Mouse (Mus musculus): Measurements from ENCODE around the gene Hoxa6.

The Hoxa6 gene

DNA sequence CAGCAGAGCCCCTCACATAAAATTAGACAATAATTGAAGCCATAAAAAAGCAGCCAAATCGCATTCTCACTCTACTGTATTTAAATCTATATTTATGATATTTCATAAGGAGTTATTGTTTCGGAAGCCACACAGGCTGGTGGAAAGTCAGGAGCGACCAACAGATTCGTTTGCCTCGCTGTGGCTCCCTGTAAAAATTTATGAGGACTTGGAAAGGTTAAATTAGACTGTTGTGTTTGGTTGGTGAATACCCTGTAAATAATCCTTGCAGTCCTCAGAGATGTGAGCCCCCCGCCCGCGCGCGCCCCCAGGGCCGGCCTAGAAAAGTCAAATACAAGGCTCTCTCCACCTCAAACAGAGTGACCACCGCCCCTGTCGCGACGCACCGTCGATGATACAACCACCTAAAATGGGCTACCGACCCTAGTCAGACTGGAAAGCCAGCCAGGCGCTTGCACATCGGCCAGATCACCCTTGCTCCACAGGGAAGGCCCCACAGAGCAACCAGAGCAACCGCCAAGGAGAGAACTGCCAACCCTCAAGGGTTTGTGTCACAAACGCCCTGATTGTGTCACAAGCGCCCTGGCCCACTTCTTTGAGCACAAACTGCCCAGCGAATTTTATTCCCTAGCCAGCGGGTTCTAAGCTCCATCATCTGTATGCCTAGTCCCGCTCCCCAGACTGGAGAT is 18.2 kb upstream of the Hoxa6 start:
- peak in 1 of 2 experiments; percentile 37 for DNase-seq

DNA sequence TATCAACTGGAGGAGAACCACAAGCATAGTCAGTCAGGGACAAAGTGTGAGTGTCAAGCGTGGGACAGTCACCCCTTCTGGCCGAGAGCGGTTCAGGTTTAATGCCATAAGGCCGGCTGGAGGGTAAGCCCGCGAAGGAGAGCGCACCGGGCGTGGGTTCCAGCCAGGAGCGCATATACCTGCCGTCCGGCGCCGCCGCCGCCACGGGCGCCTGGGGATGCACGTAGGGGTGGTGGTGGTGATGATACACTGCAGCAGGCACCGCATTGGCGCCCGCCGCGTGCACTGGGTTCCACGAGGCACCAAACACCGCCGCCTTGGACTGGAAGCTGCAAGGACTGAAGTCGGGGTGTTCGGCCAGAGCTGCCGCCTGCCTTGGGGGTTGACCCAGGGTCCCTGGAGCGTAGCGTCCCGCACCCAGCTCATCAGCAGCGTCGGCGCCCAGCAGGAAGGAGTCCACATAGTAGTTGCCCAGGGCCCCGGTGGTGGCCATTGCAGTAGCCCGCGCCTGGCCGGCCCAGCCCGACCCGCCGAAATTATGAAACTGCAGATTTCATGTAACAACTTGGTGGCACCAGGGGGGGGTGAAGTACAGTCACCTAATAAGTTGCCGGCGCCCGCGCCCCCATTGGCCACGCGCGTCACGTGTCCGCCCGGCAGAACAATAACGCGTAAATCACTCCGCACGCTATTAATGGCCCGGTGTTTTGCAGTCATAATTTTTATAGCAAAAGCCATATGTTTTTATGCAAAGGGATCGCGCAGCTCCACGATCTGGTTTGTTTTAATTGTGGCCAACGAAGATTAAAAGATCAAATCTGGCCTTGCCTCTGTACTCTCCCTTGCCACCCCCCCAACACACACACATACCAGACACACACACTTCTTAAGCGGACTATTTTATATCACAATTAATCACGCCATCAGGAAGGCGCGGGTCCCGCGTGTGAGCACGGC is 17.4 kb upstream of the Hoxa6 start:
- peak; percentile 90 to 91 for DNase-seq

DNA sequence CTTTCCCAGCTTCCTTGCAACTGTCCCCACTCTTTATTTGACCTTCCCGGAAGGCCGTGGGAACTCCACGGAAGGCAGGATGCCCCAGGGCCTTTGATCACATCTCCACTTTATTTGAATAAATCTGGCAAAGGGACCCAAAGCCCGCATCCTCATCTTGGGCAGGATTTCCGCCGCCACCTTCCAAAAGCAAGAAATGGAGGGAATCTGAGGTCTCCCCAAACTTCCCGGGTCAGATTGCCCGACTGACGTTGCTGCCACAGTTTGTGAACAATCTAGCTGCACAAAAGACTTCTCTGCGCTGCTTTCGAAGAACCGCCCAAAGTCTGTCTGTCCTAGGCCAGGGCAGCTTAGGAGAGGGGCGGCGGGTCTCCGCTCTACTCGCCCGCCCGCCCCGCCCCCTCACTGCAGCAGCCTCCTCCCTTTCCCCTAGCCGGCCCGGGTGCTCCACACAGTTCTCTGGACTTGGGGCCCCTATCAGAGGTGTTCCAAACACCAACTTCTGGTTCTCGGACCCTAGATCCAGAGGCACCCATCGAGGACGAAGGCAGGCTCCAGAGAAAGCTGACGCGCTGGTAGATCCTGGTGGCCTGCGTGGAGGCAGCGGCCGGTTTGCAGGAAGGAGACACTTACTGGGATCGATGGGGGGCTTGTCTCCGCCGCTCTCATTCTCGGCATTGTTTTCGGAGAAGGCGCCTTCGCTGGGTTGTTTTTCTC is 16.5 kb upstream of the Hoxa6 start:
- peak in 1 of 2 experiments; percentile 35 for DNase-seq

DNA sequence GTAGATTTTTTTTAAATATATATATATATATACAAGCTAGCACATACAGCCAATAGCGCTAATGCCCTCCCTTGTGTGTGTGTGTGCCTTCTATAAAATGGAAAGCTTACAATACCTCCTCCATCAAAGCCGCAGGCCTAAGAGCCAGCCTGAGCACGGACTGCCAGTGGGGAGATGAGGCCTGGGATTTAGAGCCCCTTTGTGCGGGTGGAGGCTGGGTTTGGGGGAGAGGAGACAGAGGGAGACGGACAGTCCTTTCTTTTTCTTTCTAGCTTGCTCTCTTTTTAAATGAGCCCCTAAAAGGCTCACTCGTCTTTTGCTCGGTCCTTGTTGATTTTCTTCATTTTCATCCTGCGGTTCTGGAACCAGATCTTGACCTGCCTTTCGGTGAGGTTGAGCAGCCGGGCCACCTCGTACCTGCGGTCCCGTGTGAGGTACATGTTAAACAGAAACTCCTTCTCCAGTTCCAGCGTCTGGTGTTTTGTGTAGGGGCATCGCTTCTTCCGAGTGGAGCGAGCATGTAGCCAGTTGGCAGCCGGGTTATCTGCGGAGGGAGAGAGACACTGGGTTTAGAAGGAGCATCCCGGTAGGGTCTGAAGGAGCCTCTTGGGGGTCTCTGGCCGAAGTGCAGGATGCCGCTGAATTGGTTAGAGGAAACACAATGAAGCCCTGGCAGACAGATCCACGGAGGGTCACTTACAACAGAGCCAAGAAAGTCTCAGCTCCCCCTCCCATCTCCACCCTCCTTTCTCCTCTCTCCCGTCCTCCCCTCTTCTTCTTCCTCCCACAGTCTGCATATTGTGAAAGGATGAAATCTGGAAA is 15.6 kb upstream of the Hoxa6 start:
- DNase-seq, result peak in 1 of 2 experiments; percentile 37

DNA sequence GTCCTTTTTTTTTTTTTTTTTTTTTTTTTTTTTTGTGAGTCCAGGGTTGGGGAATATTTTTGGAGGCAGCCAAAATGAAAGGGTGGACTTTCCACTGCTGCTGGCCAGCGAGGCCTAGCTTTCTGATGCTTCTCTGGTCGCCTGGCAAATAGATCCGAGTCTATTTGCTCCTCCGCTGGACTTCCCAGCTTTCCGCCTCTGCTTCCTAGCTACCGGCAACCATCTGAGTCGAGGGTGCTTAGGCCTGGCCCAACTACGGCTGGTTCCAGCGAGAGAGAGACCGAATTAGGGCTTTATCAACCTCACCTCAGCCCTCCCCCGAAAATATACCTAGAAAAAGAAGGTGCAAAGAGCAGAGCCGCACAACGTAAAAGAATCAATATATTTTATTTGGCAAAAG is 14.2 kb upstream of the Hoxa6 start:
- peak in 1 of 2 experiments; percentile 21 for DNase-seq

DNA sequence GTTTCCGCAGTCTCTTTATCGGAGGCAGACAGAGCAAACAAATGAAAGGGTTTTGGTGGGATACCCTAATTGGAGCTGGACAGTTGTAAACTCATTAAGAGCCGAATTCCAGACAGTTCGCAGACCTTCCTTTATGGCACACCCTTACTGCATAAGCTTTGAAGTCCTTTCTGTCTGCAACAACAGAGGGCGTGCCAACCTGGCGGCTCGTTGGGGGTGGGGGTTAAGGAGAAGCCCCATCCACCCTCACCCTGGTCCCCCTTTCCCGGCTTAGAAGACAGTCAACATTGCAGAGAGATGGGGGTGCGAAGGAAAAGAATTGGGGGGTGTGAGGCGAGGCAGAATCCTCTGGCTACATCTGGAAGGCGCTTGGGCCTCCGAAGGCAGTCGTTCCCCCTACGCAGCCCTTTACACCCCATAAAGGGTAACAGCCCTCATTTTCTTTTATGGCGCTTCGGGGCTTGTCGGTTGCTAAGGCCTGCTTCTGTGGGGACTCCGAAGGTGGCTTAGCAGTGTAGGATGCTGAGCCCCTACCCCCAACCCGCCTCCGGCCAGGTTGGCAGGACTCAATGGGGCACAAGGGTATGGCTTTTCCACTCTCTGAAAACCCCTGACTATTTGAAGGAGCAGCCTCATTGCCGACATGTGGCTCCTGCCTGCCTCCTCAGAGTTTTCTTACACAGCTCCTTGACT is 13.6 kb upstream of the Hoxa6 start:
- no peak for DNase-seq

DNA sequence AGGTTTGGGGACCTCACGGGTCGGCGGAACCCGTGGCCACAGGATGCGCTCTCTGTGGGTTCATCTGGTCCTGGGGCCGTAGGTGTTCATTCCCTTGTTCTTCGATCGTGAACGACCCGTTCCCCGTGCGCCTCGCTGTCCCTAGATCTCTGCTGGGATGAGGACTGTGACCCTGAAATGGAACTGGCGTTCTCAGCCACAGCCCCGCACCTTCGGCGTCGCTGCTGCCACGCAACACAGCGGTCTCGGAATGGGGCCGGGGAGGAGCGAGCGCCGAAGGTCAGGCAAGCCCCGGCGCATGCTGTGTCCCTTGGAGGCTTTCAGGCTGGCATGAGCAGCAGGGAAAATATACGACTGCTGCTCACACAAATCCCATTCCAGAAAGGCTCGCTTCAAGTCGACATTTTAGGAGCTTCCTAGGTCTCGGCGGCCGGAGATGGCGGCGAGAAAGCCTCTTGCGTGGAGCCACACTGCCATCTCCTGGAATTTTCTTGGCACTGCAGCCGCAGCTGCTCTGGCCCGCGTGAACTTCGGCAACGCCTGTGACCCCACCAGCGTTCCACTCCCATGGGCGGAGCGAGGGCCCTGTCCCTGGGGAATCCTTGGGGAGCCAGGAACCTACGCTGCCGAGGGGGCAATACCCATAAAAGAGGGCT is 12.9 kb upstream of the Hoxa6 start, which contains the start of gene Hoxa7:
Hoxa7 (minus strand) TSS at position 518 of the 656 bp plus-strand sequence.
- peak; percentile 94 to 97 for DNase-seq

DNA sequence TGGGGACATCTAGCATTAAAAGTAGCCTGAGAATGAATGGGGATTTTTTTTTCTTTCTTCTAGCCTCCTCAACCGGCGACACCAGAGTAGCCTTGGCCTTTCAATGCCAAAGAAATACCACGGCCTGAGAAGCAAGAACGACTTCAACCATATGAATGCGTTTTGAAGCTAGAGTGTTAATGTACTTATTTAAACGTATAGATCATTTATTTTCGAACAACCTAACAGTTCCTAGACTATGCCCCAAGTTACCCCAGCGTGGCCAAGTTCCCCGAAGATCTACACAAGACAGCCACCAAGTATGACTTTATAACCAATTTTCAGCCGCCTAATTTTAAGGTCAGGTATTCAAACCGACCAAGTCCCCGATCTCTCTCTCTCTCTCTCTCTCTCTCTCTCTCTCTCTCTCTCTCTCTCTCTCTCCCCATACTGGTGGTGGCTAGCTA is 12.4 kb upstream of the Hoxa6 start:
- DNase-seq, result no peak

DNA sequence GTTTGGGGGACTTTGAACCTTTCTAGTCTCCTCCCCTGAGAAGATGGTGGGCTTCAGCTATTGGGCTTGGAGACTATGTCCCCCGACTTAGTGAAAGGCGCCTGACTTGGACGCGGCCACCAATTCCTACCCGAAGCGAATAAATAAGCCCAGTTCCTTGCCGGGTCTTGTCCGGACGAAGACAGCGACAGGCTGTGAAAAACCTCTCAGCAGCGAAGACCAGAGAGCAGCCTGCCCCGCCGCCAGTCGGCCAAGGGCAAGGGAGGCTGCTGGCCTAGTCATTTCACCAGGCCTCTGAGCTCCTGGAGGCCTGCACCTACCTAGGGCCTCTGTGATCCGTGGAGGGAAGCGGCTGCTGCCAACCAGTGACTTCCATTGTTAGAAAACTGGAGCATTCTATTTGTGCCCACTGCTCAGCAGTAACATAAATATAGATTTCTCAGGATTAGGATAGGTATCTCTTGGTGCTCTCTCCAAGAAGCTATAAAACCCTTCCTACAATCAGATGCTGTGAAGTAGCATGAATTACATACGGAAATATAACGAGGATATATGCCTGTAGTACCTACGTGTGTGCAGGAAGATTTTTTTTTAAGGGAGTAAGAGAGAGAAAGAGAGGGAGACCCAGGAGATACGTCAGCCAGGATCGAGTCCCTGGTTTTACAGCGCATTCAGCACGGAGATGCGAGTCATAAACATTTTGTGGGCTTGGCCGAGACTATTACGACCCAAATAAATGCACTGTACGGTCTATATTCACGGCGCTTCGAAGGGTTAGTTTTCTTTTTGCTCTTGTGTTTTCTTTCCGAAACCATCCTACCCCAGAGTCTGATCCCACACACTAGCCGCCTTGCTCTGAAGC is 11.7 kb upstream of the Hoxa6 start:
- DNase-seq, result peak in 1 of 2 experiments; percentile 71

DNA sequence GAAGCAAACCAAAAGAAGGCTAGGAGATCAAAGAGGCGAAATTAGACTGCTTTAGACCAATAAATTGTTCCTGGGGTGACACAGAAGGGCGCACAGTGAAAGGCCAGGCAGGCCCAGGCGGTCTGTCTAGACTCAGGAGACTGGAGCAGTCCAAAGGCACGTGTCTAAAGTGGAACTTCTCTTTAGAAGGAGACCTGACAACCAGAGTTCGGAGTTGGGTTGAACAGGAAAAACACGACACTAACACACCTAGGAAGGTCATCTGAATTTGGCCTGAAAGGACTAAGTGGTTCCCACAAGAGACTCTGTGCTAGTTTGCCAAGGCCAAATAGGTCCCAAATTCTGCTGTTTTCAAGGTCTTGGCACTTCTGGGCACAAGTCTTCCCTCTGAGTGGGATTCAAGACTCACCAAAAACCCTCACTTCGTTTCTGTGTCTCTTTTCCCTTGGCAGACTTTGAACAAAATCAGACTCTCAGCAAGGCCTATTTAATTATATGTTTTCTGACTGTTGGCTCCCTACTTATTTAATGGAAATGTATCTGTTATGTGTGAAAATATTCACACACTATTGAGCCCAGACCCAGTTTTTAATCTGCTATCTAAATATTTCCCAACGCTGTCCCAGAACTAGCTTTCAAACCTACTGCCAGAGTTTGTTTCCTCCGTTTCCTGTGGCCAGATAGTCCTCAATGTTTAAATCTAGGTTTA is 10.9 kb upstream of the Hoxa6 start:
- peak in 1 of 2 experiments; percentile 25 for DNase-seq

DNA sequence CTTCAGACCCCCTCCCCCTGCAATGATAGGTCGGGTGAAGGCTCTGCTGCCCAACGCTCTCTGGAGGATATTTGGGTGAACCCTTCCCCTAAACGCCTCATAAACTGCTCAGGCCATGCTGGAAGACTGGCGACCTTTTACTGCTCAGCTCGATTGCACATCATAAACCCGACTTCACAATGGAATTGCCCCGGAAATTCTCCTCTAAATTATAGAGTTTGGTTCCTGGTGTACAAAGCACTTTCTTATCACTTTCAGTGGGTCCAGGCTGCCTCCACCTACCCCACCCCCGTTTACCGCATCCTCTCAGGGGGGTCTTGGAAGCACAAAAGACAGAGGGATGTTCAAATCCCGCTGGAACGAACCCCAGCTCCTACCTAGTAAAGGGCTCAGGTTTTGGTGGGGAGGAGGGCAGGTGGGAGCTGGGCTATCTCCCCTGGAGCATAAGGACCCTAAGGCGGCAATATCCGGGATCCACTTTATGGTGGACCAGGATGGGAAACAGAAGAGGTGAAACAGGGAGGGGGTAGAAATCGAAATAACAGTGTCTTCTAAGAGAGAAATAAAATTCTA is 10.2 kb upstream of the Hoxa6 start:
- DNase-seq, result peak in 1 of 2 experiments; percentile 24

DNA sequence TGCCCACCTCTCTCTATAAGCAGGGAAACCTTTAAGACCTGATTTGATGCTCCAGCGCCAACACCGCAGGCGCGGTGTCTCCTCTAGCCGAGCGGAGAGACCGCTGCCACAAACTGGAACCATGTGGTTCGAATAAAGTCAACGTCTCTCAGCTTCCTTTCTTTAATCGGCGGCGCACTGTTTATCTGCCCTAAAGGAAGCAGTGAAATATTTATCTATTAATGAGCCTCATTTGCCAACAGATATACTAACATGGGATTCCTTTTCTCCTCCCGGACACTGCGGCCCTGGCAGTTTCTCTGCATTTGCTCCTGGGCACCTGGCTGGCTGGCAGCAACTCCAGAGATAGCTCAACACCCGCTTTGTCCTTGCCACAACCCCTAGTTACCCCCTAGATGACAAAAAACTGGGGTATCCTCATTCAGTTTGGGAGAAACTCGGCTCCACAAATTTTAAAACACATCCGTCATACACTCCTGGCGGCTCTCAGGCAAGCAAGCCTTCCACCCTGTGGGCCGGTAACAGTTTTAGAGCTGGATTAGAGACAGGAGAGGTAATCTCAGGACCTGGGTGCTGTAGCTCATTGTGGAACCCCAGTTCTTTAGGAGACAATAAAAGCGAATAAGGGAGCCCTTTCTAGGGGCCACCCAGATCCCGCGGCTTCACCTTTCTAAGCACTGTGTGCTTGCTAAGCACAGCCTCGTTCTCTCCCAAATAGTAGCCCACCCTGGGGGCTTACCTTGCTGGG is 9.5 kb upstream of the Hoxa6 start:
- peak in 1 of 2 experiments; percentile 48 for DNase-seq

DNA sequence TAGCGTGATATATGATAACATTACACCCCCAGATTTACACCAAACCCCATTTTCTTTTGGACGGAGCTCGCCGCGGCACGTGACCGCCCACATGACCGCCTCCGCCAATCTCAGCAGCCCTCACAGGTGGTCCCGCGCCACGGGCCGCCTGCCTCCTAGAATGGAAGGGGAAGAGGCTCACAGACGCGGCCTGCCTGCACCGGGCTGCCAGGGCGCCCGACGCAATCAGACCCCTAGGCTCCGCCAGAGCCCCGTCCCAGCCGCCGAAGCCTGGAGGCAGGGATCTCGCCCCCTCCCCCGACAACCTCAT is 8.9 kb upstream of the Hoxa6 start:
- peak; percentile 93 to 94 for DNase-seq

DNA sequence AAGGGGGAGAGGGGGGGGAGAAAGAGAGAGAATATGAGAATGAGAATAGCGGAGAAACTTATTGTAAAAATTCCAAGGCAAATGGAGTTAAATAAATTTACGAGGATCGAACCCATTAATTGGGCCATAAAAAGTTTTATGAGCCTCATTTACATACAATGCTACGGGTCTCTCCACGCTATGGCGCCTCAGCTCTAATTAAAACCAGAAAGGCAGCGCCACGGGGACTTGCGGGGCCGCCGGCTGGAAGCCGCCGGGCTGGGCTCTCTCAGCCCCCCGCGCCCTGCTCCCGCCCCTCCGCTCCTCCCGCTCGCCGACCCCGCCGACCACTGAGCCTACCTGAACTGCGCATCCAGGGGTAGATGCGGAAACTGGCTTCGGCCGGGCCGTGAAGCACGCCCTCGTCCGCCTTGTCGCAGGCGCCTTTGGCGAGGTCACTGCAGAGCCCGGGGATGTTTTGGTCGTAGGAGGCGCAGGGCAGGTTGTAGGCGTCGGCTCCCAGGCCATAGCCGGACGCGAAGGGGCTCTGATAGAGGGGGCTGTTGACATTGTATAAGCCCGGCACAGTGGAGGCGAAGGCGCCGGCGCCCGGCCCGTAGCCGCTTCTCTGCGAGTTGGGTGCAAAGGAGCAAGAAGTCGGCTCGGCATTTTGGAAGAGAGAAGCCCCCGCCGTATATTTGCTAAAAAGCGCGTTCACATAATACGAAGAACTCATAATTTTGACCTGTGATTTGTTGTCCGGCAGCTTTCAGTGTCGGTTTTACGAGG is 8.4 kb upstream of the Hoxa6 start:
- peak in 1 of 2 experiments; percentile 61 for DNase-seq

DNA sequence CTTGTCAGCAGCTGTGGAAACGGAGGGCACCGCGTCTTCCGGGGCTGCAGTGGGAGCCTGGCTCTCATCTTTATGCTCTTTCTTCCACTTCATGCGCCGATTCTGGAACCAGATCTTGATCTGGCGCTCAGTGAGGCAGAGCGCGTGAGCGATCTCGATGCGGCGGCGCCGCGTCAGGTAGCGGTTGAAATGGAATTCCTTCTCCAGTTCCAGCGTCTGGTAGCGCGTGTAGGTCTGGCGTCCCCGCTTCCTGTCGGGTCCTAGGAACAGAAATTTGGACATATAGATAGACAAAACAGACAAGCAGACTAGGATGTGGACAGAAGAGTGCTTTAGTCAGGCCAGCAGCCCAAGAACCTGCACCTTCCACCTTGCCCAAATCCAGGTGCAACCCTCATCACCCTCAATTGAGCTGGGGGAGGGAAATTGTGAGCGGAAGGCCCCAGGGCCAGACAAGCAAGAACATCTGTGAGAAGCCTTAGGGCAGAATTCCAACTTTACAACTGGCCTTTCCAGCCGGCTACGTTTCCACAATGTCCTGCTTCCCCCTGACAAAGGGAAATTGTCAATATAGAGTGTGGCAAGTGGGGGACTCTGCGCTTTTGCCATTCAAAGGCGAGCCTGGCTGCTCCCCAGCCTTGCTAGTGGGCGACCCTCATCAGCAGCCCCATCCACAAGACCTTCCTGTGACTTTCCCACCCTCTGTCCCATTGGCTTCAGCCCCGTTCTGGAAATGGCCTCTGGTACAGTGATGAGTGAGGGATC is 7.4 kb upstream of the Hoxa6 start:
- peak; percentile 37 to 53 for DNase-seq

DNA sequence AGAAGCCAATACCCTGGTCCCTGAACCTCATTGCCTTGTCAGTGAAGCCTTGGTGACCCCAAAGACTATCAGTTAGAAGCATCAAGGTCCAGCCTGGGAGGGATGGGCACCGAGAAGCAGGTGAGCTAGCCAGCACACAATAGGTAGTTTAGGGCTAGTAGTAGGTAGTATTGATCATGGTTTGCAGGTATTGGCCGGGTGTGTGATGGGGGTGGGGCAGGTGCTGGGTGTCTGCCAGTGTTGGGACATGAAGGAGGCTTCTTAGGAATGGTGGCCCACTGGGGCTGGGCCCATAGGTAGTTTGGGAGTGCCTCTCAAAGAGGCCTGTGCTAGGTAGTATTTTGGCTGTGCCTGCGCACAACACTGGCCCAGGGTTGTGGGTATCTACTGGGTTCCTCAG is 6.5 kb upstream of the Hoxa6 start:
- peak; percentile 20 to 29 for DNase-seq

DNA sequence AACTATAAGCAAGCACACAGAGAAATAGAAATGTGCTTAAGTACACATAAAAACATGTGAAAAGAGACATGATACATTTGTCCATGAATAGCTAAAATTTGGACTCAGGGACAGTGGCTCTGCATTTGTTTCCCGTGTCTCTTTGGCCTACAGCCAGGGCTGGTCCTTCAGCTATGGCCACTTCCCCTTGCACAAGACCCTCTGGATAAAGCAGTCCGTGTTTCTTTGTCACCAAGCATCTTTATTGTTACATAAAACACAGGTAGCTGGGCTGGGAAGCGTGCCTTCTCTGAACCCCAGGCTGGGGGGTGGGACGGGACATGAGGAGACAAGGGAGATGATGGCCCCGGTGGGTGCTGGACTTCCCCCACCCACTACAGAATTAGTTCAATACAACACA is 5.7 kb upstream of the Hoxa6 start:
- peak; percentile 15 to 37 for DNase-seq

Measured in kidney, adult 8-10 months (tissue).